Mouse (Mus musculus) kidney, postnatal 0 days (tissue): ENCODE measurements around the gene Lbr. TPM values are rescaled to one million over a fixed set of nuclear protein-coding genes. Genes with fewer than 3 reads are reported as not detected.

Experiments used
- ATAC-seq: fragments of 200-750 bp; cut with Nextera tagmentation; replicated peaks from 2 replicates; pipeline ENCODE4 v1.8.0; 2017; ENCODE audit warnings: low read depth, moderate number of reproducible peaks, moderate TSS enrichment, moderate library complexity; ENCODE audit not compliant: low FRiP score
- DNase-seq: peaks from one replicate; pipeline ENCODE4 v3.0.0-alpha.2; 2016; ENCODE audit warnings: low spot score
- H3K27ac ChIP-seq: fragments of 300-500 bp; sonication (generic); 2 replicates; pipeline ENCODE4 v1.5.1; 2014; ENCODE audit warnings: mild to moderate bottlenecking
- H3K27me3 ChIP-seq: fragments of 300-500 bp; sonication (generic); 2 replicates; pipeline ENCODE4 v1.6.1; 2014; ENCODE audit warnings: low read length, mixed read lengths; ENCODE audit not compliant: insufficient read depth
- H3K36me3 ChIP-seq: fragments of 300-500 bp; sonication (generic); 2 replicates; pipeline ENCODE4 v1.6.1; 2014; ENCODE audit warnings: low read length, mixed read lengths; ENCODE audit not compliant: insufficient read depth
- H3K4me1 ChIP-seq: fragments of 300-500 bp; sonication (generic); replicated peaks from 2 replicates; pipeline ENCODE4 v1.6.1; 2014; ENCODE audit warnings: antibody characterized with exemption, low read length, mixed read lengths; ENCODE audit not compliant: insufficient read depth
- H3K4me2 ChIP-seq: fragments of 300-500 bp; sonication (generic); 2 replicates; pipeline ENCODE4 v1.6.1; 2014; ENCODE audit warnings: mild to moderate bottlenecking, low read length, moderate library complexity, mixed read lengths
- H3K4me3 ChIP-seq: fragments of 300-500 bp; sonication (generic); replicated peaks from 2 replicates; pipeline ENCODE4 v1.5.1; 2014; ENCODE audit warnings: low read depth, low read length
- H3K9ac ChIP-seq: fragments of 300-500 bp; sonication (generic); 2 replicates; pipeline ENCODE4 v1.6.1; 2014; ENCODE audit warnings: low read depth, low read length
- H3K9me3 ChIP-seq: fragments of 300-500 bp; sonication (generic); replicated peaks from 2 replicates; pipeline ENCODE4 v1.6.1; 2016; ENCODE audit warnings: low read length, inconsistent platforms, mixed read lengths
- CTCF ChIP-seq: IDR thresholded peaks from 2 replicates; pipeline ENCODE4 v1.5.1; 2016; ENCODE audit warnings: antibody characterized with exemption, low read depth, mild to moderate bottlenecking, moderate library complexity
- WGBS: fragments of 180-500 bp; shearing (Covaris S2); extraction: QIAGEN DNeasy Blood & Tissue Kit; methylation state at CpG from one replicate; pipeline ENCODE4 v1.1.7; 2014; 5-methylcytosine and 5-hydroxymethylcytosine counted together
- polyA plus RNA-seq: library from polyadenylated mRNA; unstranded; fragments of >200 nt; fragmentation: Nextera tagmentation; extraction: Ambion mirVana; gene quantifications from 2 replicates; pipeline ENCODE4 v1.2.1, GENCODE M21; 2015

Lbr gene
- polyA plus RNA-seq, 1 experiment from 2014 or later = 55.2 TPM

DNA sequence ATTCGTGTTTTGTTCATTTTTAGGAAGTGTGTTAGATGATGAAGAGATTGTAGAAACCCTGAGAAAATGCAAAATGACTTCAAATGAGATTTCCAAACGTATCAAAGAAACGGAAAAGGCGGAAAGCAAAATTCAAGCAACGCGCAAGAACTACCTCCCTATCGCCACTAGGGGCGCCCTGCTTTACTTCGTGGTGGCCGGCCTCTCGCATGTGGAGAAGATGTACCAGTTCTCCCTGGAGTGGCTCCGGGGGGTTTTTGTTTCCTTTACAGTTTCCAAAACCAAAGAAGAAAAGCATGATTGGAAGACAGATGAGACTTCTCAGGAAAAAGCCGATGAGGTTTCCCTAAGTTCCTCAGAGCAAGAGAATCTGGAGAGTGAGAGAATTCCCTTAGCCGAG lies 73.5 kb downstream of the Lbr start:
- Histone ChIP-seq H3K4me1 (no peaks in the 10 kb centered on the region), H3K9ac (no peak overlapping the region), H3K4me2 (no peak overlapping the region), H3K9me3 (no peaks in the 10 kb centered on the region), H3K36me3 (no peaks in the 10 kb centered on the region), H3K4me3 (no peak overlapping the region), H3K27ac (no peak overlapping the region), H3K27me3 (no peaks in the 10 kb centered on the region)
- DNase-seq (no peak), ATAC-seq (no peak)
- peak; percentile 48 for TF ChIP-seq CTCF
- WGBS = 59% methylated on average over 14 of the region's 14 CpGs

Other genes with a start within 250 kb of the Lbr start
- 9.6 and 9.9 TPM in 2 replicates for gene Enah, start 176.9 kb upstream of the Lbr start, polyA plus RNA-seq